Mouse (Mus musculus) CH12.LX (cell line): ENCODE data around the gene Kctd15. TPM values are rescaled to one million over a fixed set of nuclear protein-coding genes. Genes with fewer than 3 reads are reported as not detected.

Experiments used
- DNase-seq: peaks from one replicate; pipeline ENCODE4 v3.0.0-alpha.2; 2013; ENCODE audit errors: extremely low read depth
- H3K27ac ChIP-seq: 2 replicates; pipeline ENCODE4 v1.5.1; 2012; ENCODE audit warnings: low read depth, mild to moderate bottlenecking, control low read depth, moderate library complexity; ENCODE audit not compliant: insufficient read depth
- H3K27me3 ChIP-seq: replicated peaks from 2 replicates; pipeline ENCODE3; 2012; ENCODE audit warnings: inconsistent platforms
- H3K36me3 ChIP-seq, 2 experiments: replicated peaks in 1 of 2; 2 replicates each; pipeline versions ENCODE3 to v1.6.1; 2012; ENCODE audit warnings: inconsistent platforms in 1 of 2, low read length in 1 of 2, mild to moderate bottlenecking in 1 of 2, mixed read lengths in 1 of 2, moderate library complexity in 1 of 2; ENCODE audit not compliant: control insufficient read depth in 1 of 2, insufficient read depth in 1 of 2
- H3K4me1 ChIP-seq, 2 experiments: 2 replicates each; pipeline ENCODE4 v1.6.1; 2012; ENCODE audit warnings: inconsistent platforms in 1 of 2, moderate library complexity in 1 of 2; ENCODE audit not compliant: insufficient read depth in 2 of 2, control insufficient read depth in 1 of 2
- H3K4me2 ChIP-seq: 2 replicates; pipeline ENCODE4 v1.6.1; 2012; ENCODE audit warnings: low read depth, mild to moderate bottlenecking, control low read depth; ENCODE audit not compliant: poor library complexity, insufficient read depth, severe bottlenecking
- H3K4me3 ChIP-seq, 3 experiments: fragments of 150-350 bp in 1 of 3; sonication (generic) in 1 of 3; replicated peaks in 1 of 3; 2 replicates each; pipeline versions ENCODE3 to v1.5.1; 2011 to 2012; ENCODE audit warnings: low read depth in 2 of 3, low read length in 2 of 3, mild to moderate bottlenecking in 2 of 3, moderate library complexity in 2 of 3, control low read depth in 1 of 3, improper control_type of control experiment in 1 of 3, inconsistent platforms in 1 of 3, mixed read lengths in 1 of 3; ENCODE audit not compliant: poor library complexity in 1 of 3
- H3K79me2 ChIP-seq: replicated peaks from 2 replicates; pipeline ENCODE4 v1.6.1; 2012; ENCODE audit warnings: mild to moderate bottlenecking, moderate library complexity; ENCODE audit not compliant: control insufficient read depth, poor library complexity, insufficient read depth, severe bottlenecking; ENCODE audit errors: extremely low read depth
- H3K9ac ChIP-seq: 2 replicates; pipeline ENCODE4 v1.6.1; 2012; ENCODE audit warnings: low read depth, mild to moderate bottlenecking, control low read depth, moderate library complexity; ENCODE audit not compliant: insufficient read depth
- H3K9me3 ChIP-seq: replicated peaks from 2 replicates; pipeline ENCODE3; 2012; ENCODE audit warnings: low read length, inconsistent platforms, mixed read lengths
- BHLHE40 ChIP-seq: IDR thresholded peaks from 2 replicates; pipeline ENCODE4 v1.6.1; 2011; ENCODE audit warnings: mild to moderate bottlenecking, low read depth, low read length, improper control_type of control experiment
- CHD1 ChIP-seq: IDR thresholded peaks from 2 replicates; pipeline ENCODE4 v1.6.1; 2012; ENCODE audit warnings: low read depth, low read length, improper control_type of control experiment, inconsistent platforms
- CHD2 ChIP-seq: IDR thresholded peaks from 2 replicates; pipeline ENCODE4 v1.6.1; 2011; ENCODE audit warnings: low read length, improper control_type of control experiment
- CTCF ChIP-seq, 2 experiments: IDR thresholded peaks in 1 of 2; conservative IDR thresholded peaks in 1 of 2; 2 replicates each; pipeline ENCODE4 v1.5.1; 2011 to 2012; ENCODE audit warnings: low read depth in 2 of 2, low read length in 2 of 2, improper control_type of control experiment in 1 of 2, inconsistent platforms in 1 of 2, mild to moderate bottlenecking in 1 of 2, moderate library complexity in 1 of 2
- E2F4 ChIP-seq: IDR thresholded peaks from 2 replicates; pipeline ENCODE4 v1.6.1; 2011; ENCODE audit warnings: low read depth, low read length, improper control_type of control experiment; ENCODE audit not compliant: insufficient replicate concordance
- ELF1 ChIP-seq: IDR thresholded peaks from 2 replicates; pipeline ENCODE4 v1.6.1; 2014; ENCODE audit warnings: low read depth, mild to moderate bottlenecking, inconsistent platforms, low read length, improper control_type of control experiment
- EP300 ChIP-seq: IDR thresholded peaks from 2 replicates; pipeline ENCODE4 v1.6.1; 2011; ENCODE audit warnings: low read length, improper control_type of control experiment
- ETS1 ChIP-seq: conservative IDR thresholded peaks from 2 replicates; pipeline ENCODE4 v1.6.1; 2012; ENCODE audit warnings: low read depth, mild to moderate bottlenecking, inconsistent platforms, low read length, improper control_type of control experiment, moderate library complexity
- GABPA ChIP-seq: IDR thresholded peaks from 2 replicates; pipeline ENCODE4 v1.6.1; 2012; ENCODE audit warnings: low read depth, low read length, improper control_type of control experiment, inconsistent platforms; ENCODE audit not compliant: insufficient replicate concordance
- HCFC1 ChIP-seq: IDR thresholded peaks from 2 replicates; pipeline ENCODE4 v1.6.1; 2012; ENCODE audit warnings: low read depth, mild to moderate bottlenecking, inconsistent platforms, low read length, improper control_type of control experiment
- IRF4 ChIP-seq: IDR thresholded peaks from 2 replicates; pipeline ENCODE4 v1.6.1; 2014; ENCODE audit warnings: low read depth, mild to moderate bottlenecking, inconsistent platforms, low read length, improper control_type of control experiment
- JUN ChIP-seq: IDR thresholded peaks from 2 replicates; pipeline ENCODE4 v1.6.1; 2011; ENCODE audit warnings: low read depth, mild to moderate bottlenecking, low read length, improper control_type of control experiment, moderate library complexity; ENCODE audit not compliant: insufficient read depth
- JUND ChIP-seq: conservative IDR thresholded peaks from 2 replicates; pipeline ENCODE4 v1.6.1; 2011; ENCODE audit warnings: low read depth, low read length, improper control_type of control experiment
- KAT2A ChIP-seq: IDR thresholded peaks from 2 replicates; pipeline ENCODE4 v1.6.1; 2012; ENCODE audit warnings: low read length, improper control_type of control experiment, inconsistent platforms; ENCODE audit not compliant: insufficient replicate concordance
- MAFK ChIP-seq: IDR thresholded peaks from 2 replicates; pipeline ENCODE4 v1.6.1; 2011; ENCODE audit warnings: low read length, improper control_type of control experiment; ENCODE audit not compliant: insufficient replicate concordance
- MAX ChIP-seq: IDR thresholded peaks from 2 replicates; pipeline ENCODE4 v1.6.1; 2011; ENCODE audit warnings: low read length, improper control_type of control experiment
- MAZ ChIP-seq: IDR thresholded peaks from 2 replicates; pipeline ENCODE4 v1.6.1; 2012; ENCODE audit warnings: low read depth, mild to moderate bottlenecking, inconsistent platforms, low read length, improper control_type of control experiment, moderate library complexity
- MEF2A ChIP-seq: IDR thresholded peaks from 2 replicates; pipeline ENCODE4 v1.6.1; 2014; ENCODE audit warnings: low read depth, mild to moderate bottlenecking, inconsistent platforms, low read length, improper control_type of control experiment, borderline replicate concordance
- MXI1 ChIP-seq: IDR thresholded peaks from 2 replicates; pipeline ENCODE4 v1.6.1; 2011; ENCODE audit warnings: mild to moderate bottlenecking, low read depth, low read length, improper control_type of control experiment
- MYC ChIP-seq: IDR thresholded peaks from 2 replicates; pipeline ENCODE4 v1.6.1; 2011; ENCODE audit warnings: low read depth, mild to moderate bottlenecking, improper control_type of control experiment, low read length
- NELFE ChIP-seq: IDR thresholded peaks from 2 replicates; pipeline ENCODE4 v1.6.1; 2011; ENCODE audit warnings: low read depth, low read length, improper control_type of control experiment
- NRF1 ChIP-seq: IDR thresholded peaks from 2 replicates; pipeline ENCODE4 v1.6.1; 2014; ENCODE audit warnings: low read depth, mild to moderate bottlenecking, inconsistent platforms, low read length, improper control_type of control experiment, moderate library complexity
- PAX5 ChIP-seq: IDR thresholded peaks from 2 replicates; pipeline ENCODE4 v1.6.1; 2012; ENCODE audit warnings: low read length, inconsistent platforms, mixed read lengths
- POLR2A ChIP-seq: IDR thresholded peaks from 2 replicates; pipeline ENCODE4 v1.6.1; 2011; ENCODE audit warnings: low read depth, mild to moderate bottlenecking, improper control_type of control experiment, low read length
- POLR2AphosphoS2 ChIP-seq: IDR thresholded peaks from 2 replicates; pipeline ENCODE4 v1.6.1; 2011; ENCODE audit warnings: low read depth, low read length, improper control_type of control experiment
- RAD21 ChIP-seq: IDR thresholded peaks from 2 replicates; pipeline ENCODE4 v1.6.1; 2011; ENCODE audit warnings: low read depth, mild to moderate bottlenecking, low read length, improper control_type of control experiment, moderate library complexity
- RCOR1 ChIP-seq: conservative IDR thresholded peaks from 2 replicates; pipeline ENCODE4 v1.6.1; 2012; ENCODE audit warnings: low read depth, mild to moderate bottlenecking, inconsistent platforms, low read length, improper control_type of control experiment
- SIN3A ChIP-seq: IDR thresholded peaks from 2 replicates; pipeline ENCODE4 v1.6.1; 2012; ENCODE audit warnings: low read length, improper control_type of control experiment, inconsistent platforms
- SMC3 ChIP-seq: IDR thresholded peaks from 2 replicates; pipeline ENCODE4 v1.6.1; 2011; ENCODE audit warnings: low read depth, low read length, improper control_type of control experiment
- TBP ChIP-seq: conservative IDR thresholded peaks from 2 replicates; pipeline ENCODE4 v1.6.1; 2011; ENCODE audit warnings: low read depth, low read length, improper control_type of control experiment
- TCF12 ChIP-seq: IDR thresholded peaks from 2 replicates; pipeline ENCODE4 v1.6.1; 2014; ENCODE audit warnings: low read depth, mild to moderate bottlenecking, inconsistent platforms, low read length, improper control_type of control experiment
- UBTF ChIP-seq: IDR thresholded peaks from 2 replicates; pipeline ENCODE4 v1.6.1; 2012; ENCODE audit warnings: low read depth, mild to moderate bottlenecking, inconsistent platforms, low read length, improper control_type of control experiment, moderate library complexity
- USF1 ChIP-seq: IDR thresholded peaks from 2 replicates; pipeline ENCODE4 v1.6.1; 2014; ENCODE audit warnings: low read depth, mild to moderate bottlenecking, inconsistent platforms, low read length, improper control_type of control experiment
- USF2 ChIP-seq: conservative IDR thresholded peaks from 2 replicates; pipeline ENCODE4 v1.6.1; 2011; ENCODE audit warnings: low read depth, low read length, improper control_type of control experiment
- ZC3H11A ChIP-seq: IDR thresholded peaks from 2 replicates; pipeline ENCODE4 v1.6.1; 2012; ENCODE audit warnings: low read depth, mild to moderate bottlenecking, inconsistent platforms, low read length, improper control_type of control experiment
- ZKSCAN1 ChIP-seq: IDR thresholded peaks from 2 replicates; pipeline ENCODE4 v1.6.1; 2012; ENCODE audit warnings: low read depth, inconsistent platforms, low read length, improper control_type of control experiment, borderline replicate concordance
- ZMIZ1 ChIP-seq: IDR thresholded peaks from 2 replicates; pipeline ENCODE4 v1.6.1; 2012; ENCODE audit warnings: low read depth, mild to moderate bottlenecking, inconsistent platforms, low read length, improper control_type of control experiment
- ZNF384 ChIP-seq: IDR thresholded peaks from 2 replicates; pipeline ENCODE4 v1.6.1; 2012; ENCODE audit warnings: low read depth, low read length, improper control_type of control experiment, inconsistent platforms
- dilution Hi-C: fragments of 300-500 bp; cut with MboI; formaldehyde crosslinking; loops from 2 replicates; pipeline ENCODE4 v1.14.3; 2020; ENCODE audit warnings: low sequenced_read_pairs; ENCODE audit not compliant: extremely low pct_unique_long_range_greater_than_20kb, extremely low pct_ligation_motif_present
- in situ Hi-C: fragments of 300-500 bp; cut with MboI; formaldehyde crosslinking; loops from 3 replicates; pipeline ENCODE4 v1.14.3; 2019; ENCODE audit warnings: low sequenced_read_pairs, low pct_ligation_motif_present, low pct_unique_long_range_greater_than_20kb, mixed read lengths
- polyA plus RNA-seq: library from polyadenylated mRNA; unstranded; fragments of >175 nt; gene quantifications from 2 replicates; pipeline ENCODE4 v1.2.1, GENCODE M21; 2012; ENCODE audit warnings: low read depth; ENCODE audit not compliant: insufficient read length
- total RNA-seq, 2 experiments: library from RNA; depleted of rRNA; stranded (reverse); fragments of 300-350 nt in 1 of 2; fragments of >200 nt in 1 of 2; gene quantifications; 2 replicates each; pipeline ENCODE4 v1.2.3; 2012 to 2014

Kctd15 gene
- total and polyA plus RNA-seq, 3 experiments: 21.6 to 39.0 (median 24.0) TPM

DNA sequence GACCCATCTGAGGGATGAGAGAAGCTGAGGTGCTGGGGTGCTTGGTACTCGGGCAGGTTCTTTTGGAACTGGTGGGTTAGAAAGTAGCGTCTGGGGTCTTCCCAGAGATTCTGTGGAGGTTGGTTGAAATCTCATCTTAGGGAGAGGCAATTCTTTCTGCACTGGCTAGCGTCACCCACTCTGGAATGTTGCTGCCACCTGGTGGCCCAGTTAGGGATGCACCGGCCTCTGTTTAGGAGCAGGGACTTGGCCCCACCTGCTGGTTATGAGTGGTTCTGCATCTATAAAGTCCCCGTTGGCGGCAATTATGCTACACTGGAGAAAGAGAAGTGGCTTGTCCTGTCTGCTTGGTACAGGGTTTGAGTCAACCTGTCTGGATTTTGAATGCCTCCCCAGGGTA lies 15.4 kb upstream of the Kctd15 start:
- Histone ChIP-seq H3K9ac (no peak overlapping the region), H3K9me3 (no peaks in the 10 kb centered on the region), H3K4me1 (no peaks in the 10 kb centered on the region), H3K4me3 (no peak overlapping the region), H3K27me3 (peaks cover 10% of the 10 kb centered on the region)
- peak; percentile 85 for DNase-seq
- in situ Hi-C loops: loop anchor here (5.0 to 25.0 kb wide), 4 partner anchors 55 to 410 kb away; partner anchors contain the start of gene Gm6096
- TF ChIP-seq CHD1: no peak
- TF ChIP-seq E2F4: 0 out of 2 replicates have a peak, but pooled peaks have one; percentile 31
- TF ChIP-seq MAZ: no peak
- no peak for TF ChIP-seq POLR2A
- 0 out of 2 replicates have a peak, but pooled peaks have one; percentile 49 for TF ChIP-seq SIN3A
- no peak for TF ChIP-seq CHD2
- TF ChIP-seq CTCF (conservative IDR thresholded peaks at IDR 0.05 in 1 of 2, IDR thresholded peaks at IDR 0.05 in 1 of 2; ENCODE audit: low read depth in 2 of 2, low read length in 2 of 2): peak; percentile 93 to 100
- peak; percentile 100 for TF ChIP-seq SMC3
- no peak for TF ChIP-seq USF2
- TF ChIP-seq RCOR1: no peak; the same call in 1 of the 2 replicates
- TF ChIP-seq POLR2AphosphoS2: no peak
- TF ChIP-seq JUN: no peak
- peak; percentile 52 for TF ChIP-seq NRF1
- TF ChIP-seq MXI1: no peak
- TF ChIP-seq ZKSCAN1: no peak
- TF ChIP-seq MAX: no peak
- TF ChIP-seq KAT2A: no peak
- TF ChIP-seq ZNF384: 0 out of 2 replicates have a peak, but pooled peaks have one; percentile 15
- TF ChIP-seq ELF1: peak; percentile 21; the same call in 1 of the 2 replicates
- peak; percentile 50; the same call in 1 of the 2 replicates for TF ChIP-seq TCF12
- TF ChIP-seq PAX5: no peak
- TF ChIP-seq ZC3H11A: peak; percentile 100
- no peak for TF ChIP-seq ZMIZ1
- TF ChIP-seq GABPA: no peak
- peak; percentile 96 for TF ChIP-seq NELFE
- no peak; the same call in 1 of the 2 replicates for TF ChIP-seq JUND
- TF ChIP-seq MAFK: no peak
- peak; percentile 69; the same call in 1 of the 2 replicates for TF ChIP-seq MEF2A
- no peak for TF ChIP-seq TBP
- TF ChIP-seq EP300: no peak
- TF ChIP-seq IRF4: peak; percentile 64
- TF ChIP-seq UBTF: no peak
- peak; percentile 100 for TF ChIP-seq RAD21
- TF ChIP-seq MYC: no peak
- TF ChIP-seq BHLHE40: 0 out of 2 replicates have a peak, but pooled peaks have one; percentile 13
- TF ChIP-seq HCFC1: no peak
- no peak for TF ChIP-seq ETS1
- no peak for TF ChIP-seq USF1
- TF ChIP-seq, all 38 proteins: peak for 14
- H3K79me2 ChIP-seq: no peaks in the 10 kb centered on the region
- dilution Hi-C loops: no loop called here
- H3K27ac ChIP-seq: no peak overlapping the region
- H3K36me3 ChIP-seq: no peaks in the 10 kb centered on the region
- H3K4me2 ChIP-seq: no peak overlapping the region
